Mouse (Mus musculus): ENCODE results near the gene Morn1.

Gene Morn1

DNA sequence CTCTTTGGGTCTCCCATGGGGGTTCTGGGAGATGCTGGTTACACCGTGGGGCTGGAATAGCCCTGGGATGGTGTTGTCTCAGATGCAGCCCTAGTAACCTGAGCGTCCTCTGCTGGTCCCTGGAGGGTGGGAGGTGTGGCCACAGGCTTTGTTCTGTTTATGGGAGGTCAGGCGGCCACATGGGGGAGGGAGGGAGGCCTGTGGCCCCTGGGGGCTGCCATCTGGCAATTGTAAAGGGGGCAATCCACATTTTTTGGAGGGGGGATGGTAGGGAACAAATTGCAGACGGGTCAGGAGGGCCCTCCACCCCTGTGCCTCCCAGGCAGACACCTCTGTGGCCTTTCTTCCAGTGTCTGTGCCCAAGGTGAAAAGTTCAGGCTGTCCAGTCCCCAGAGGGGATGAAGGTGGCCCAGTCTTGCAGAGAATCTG, 103.3 kb downstream of the Morn1 start:
- no peak for DNase-seq (ENCODE audit: low spot score)

- no peak for DNase-seq (ENCODE audit: low spot score)
These were observed 103.9 kb downstream of the Morn1 start for GRCm38 (mm10) chr4:155190275-155190674.
